Mouse (Mus musculus): ENCODE data around the gene Tmod4. TPM values are rescaled to one million over a fixed set of nuclear protein-coding genes. Genes with fewer than 3 reads are reported as not detected.
A peak's percentile ranks its signal among the peaks of the same experiment; 100 is the strongest.

Tmod4 gene
- total RNA-seq, 2 experiments from 2014 or later, result 34.7 to 36.3 TPM

- DNase-seq, result no peak
Measured at GRCm38 (mm10) chr3:95136336-95136735, 12.1 kb downstream of the Tmod4 start.

GRCm38 (mm10) chr3:95139586-95140288, 15.5 kb downstream of the Tmod4 start:
- DNase-seq, result peak in 1 of 2 experiments; percentile 63

- no peak for DNase-seq
Measured at GRCm38 (mm10) chr3:95140289-95140595, 16.0 kb downstream of the Tmod4 start.

- no peak for DNase-seq
Measured at GRCm38 (mm10) chr3:95140795-95141194, 16.5 kb downstream of the Tmod4 start.

- peak in 1 of 2 experiments; percentile 59 for DNase-seq
Measured at GRCm38 (mm10) chr3:95141474-95141873, 17.2 kb downstream of the Tmod4 start.

- peak in 1 of 2 experiments; percentile 71 for DNase-seq
Measured at GRCm38 (mm10) chr3:95141952-95142616, 17.8 kb downstream of the Tmod4 start, which contains the start of gene Tnfaip8l2. Gene Tnfaip8l2, minus strand, starts transcription at chr3:95142360.

DNA sequence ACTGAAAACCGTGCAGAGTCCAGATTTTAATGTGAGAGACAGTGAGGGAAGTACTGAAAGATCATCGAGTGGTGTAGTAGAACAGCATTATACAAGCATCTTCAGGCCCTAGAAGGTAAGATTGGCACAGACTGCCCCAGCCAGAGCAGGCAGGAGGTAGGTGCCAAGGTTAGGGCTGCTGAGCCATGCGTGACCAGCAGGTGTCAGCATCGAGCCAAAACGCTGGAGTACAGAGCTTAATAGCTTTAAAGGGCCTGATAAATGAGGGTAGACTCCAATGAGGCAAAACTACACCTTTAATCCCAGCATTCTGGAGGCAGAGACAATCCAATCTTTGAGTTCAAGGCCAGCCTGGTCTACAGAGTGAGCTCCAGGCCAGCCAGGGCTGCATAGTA, 18.3 kb downstream of the Tmod4 start:
- DNase-seq, result peak; percentile 90 to 96

GRCm38 (mm10) chr3:95147924-95148323, 23.6 kb downstream of the Tmod4 start:
- DNase-seq, result no peak

GRCm38 (mm10) chr3:95153874-95154273, 29.6 kb downstream of the Tmod4 start:
- peak in 1 of 2 experiments; percentile 51 for DNase-seq

DNA sequence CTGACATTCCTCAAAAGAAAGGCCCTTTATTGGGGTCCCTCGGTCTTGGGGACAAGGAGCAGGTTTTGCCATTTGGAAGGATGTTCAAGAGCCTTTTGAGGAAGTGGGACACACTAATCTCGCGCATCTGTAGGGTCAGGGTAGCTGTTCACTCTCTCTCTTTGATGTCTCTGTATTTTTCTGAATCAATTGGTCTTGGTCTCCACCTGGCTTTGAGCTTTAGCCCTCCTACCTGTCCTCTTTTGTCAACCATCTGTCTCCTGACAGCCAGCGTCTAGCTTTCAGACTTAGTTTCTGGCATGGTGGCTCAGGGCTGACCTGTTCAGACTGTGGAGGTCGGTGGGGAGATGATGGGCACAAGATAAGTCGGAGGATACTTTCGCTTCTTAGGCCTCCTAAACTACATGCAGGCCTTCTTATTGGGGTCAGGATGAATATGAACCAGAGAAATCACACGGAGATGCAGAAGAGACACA, 35.3 kb downstream of the Tmod4 start:
- no peak for DNase-seq

DNA sequence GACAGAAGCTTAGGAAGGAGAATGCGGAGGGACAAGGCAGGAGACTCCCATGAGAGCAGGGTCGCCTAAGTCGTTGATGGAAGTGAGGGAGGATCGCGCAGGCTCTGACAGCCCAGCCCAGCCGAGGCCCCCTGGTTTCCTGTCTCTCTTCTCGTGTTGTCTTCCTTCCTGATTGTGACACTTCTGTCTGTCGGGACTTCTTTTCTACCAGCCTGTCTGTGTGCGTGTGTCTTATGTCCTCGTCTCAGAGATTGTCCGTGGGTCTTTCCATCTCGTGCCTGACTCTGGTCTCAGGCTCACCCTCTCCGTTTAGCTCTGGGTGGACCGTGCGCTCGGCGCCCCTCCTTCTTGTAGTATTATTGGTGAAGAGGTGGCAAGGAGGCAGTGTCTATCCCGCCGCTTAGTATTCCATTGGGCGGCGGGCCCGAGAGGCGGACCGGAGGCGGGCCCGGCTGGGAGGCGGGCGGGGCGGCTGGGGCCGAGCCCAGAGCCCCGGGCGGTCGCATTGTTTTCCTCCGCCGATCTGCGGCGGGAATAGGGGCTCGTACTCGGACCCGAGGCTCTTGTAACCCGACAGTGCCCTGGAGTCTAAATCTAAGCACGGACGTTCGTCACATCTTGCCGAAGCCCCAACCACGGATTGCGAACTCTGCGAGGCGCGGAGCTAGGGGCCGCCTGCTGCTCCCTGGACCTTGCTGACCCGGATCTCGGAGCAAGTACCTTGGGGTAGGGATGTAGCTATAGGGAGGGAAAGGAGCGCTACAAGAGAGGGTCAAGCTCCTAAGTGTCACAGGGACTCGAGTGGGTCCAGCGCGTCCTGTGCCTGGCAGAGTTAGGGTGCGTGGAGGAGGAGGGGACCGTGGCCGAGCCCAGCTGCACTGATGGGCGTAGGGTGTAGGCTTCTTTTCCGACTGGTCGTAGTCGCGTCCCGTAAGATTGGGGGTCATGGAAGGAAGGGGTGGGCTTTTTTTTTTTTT, 36.0 kb downstream of the Tmod4 start, which contains the start of gene Sema6c:
Gene Sema6c (plus strand): TSS at position 471 of the 977 bp plus-strand sequence.
- DNase-seq, result peak; percentile 93 to 95

DNA sequence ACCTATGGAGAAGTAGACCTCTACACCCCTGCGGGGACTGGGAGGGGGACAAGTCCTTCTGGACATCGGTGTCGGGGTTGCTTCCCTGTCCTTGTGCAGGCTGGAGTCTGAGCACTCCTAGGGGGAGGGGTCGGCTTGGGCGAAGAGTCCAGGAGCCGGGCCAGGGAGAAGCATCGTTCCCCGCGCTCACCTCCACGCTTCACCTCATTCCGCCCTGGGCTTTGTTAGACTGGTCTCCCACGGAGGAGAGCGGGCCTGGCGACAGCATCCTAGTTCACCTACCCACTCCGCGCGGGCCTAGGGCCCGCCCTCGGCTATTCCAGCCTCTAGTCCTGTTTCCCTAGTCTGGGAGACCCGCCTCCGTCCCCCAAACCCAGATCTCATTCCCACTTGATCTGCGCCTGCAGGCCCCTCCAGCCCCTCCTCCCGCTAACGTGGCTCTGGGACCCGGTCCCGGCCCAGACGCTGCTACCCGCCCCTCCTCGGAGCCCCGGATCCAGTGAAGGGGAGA, 36.8 kb downstream of the Tmod4 start:
- peak in 1 of 2 experiments; percentile 30 for DNase-seq

DNA sequence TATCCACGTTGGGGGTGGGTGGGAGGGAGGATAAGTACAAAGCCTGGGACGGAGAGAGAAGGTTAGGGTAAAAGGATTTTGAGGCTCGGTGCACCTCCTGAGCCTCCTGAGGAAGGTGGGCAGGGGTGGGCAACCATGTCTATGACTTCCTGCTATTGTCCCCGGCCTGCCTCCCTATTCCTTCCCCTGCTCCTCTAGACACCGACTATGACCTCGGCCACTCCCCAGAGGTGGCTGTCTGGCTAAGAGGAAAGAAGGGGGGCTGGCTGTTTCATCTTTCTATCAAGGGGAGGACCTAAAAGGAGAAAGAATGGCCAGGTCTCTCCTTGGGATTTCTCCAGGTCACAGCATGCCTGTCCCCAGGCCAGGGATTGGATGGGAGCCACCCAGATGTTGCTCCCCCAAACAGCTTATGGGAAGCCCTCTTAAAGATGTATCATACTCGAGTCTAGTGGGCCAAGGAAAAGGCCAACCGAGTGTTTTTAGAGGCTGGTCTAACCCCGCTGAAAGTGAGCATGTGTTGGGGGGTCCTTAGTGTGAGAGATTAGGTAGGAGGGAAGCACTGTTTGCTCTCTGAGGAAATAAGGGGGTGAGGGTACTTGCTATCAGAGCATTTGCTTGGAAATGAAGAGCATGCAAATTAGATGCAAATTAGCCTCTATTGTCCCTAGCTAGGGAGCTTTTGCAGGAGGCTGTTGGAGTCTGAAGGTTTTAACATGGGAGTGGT, 37.5 kb downstream of the Tmod4 start:
- DNase-seq, result no peak

GRCm38 (mm10) chr3:95162345-95162628, 38.0 kb downstream of the Tmod4 start:
- DNase-seq, result no peak

DNA sequence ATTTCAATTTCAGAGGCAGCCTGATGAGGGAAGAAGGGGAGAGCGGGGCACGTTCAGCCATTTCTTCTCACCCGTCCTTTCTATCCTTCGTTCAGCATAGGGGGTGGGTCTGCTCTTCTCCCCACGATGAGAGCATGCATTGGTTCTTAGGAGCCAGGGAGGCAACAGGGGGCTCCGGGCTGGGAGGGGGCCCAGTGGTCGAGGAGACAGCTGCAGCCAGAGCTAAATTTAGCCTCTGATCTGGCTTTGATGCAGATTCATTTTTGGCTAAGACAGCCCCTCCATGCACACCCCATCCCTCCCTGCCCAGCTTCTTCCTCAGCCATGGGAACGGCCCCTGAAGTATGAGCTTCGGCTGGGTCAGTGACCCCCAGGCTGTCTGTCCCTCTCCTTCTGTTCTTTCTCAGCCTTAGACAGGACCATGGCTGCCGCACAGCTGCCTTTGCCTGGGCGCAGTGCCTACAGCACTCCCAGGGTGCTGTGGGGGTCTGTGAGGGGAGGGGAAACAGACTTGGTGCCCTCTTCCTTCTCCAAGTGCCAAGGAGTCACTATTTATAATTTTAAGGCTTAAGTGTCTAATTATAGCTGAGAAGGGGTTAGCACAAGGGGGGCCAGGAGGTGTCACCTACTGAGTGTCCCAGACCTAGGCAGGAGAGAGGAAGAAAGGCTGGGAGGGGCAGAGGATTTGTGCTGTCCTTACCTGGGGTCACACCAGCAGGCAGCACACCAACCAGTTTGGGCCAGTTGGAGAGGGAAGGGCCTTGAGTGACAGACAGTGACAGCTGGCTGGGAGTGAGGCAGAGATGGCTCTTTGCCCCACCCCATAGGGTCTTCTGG, 39.4 kb downstream of the Tmod4 start:
- DNase-seq, result peak in 1 of 2 experiments; percentile 9

DNA sequence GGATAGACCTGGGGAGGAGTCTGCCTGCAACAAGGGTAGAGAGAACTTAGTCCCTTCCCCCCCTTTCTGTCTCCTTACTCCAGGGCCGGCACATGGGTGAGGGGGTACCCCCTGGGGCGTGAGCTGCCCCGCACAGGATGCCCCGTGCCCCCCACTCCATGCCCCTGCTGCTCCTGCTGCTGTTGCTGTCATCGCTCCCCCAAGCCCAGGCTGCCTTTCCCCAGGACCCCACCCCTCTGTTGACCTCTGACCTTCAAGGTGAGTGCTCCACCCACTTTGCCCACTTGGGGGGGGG, 39.9 kb downstream of the Tmod4 start:
- no peak for DNase-seq

DNA sequence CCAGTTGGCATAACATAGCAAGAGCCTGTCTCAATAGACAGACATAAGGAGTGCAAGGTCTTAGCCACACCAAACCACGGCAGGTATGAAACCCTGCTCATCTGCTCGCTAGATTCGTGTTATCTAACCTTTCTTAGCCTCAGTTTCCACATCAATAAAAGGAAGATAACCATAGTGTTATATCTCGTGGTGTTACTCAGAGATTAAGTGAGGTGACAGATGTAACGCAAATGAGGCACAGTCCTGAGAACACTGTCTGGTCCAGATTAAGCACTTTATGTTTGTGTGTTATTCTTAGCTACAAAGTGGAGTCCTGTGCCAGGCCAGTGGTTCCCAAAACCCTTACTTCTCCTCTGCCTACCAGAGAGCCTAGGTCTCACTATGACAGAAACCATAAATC, 40.6 kb downstream of the Tmod4 start:
- DNase-seq, result no peak

DNA sequence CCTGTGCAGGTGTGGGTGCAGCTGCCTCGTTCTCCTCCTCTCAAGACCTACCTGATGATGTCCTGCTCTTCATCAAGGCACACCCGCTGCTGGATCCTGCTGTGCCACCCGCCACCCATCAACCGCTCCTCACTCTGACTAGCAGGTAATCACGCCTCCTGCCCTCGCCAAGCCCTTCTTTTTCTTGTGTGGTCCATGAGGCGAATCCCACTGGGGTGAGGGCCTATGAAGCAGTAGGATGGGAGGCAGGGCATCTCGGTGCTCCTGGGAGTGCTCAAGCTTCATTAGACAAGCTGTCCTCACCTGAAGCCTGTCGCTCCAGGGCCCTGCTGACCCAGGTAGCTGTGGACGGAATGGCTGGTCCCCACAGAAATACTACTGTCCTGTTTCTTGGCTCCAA, 45.7 kb downstream of the Tmod4 start:
- DNase-seq, result no peak

GRCm38 (mm10) chr3:95171105-95171504, 46.8 kb downstream of the Tmod4 start:
- no peak for DNase-seq

DNA sequence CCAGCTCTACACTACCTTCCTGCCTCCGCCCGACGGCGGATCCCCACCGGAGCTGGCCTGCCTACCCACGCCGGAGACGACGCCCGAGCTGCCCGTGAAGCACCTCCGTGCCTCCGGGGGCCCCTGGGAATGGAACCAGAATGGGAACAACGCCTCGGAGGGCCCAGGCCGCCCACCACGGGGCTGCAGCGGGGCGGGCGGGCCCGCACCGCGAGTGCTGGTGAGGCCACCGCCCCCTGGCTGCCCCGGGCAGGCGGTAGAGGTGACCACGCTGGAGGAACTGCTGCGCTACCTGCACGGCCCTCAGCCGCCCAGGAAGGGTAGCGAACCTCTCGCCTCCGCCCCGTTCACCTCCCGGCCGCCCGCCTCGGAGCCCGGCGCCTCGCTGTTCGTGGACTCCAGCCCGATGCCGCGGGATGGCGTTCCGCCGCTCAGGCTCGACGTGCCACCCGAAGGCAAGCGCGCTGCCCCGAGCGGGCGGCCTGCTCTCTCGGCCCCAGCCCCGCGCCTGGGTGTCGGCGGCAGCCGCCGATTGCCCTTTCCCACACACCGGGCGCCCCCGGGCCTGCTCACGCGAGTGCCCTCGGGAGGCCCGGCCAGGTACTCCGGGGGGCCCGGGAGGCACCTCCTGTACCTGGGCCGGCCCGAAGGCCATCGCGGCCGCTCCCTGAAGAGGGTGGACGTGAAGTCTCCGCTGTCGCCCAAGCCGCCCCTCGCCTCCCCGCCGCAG, 48.4 kb downstream of the Tmod4 start:
- no peak for DNase-seq

All from heart, adult 18-20 months (tissue).